Mouse (Mus musculus) ES-E14 (cell line): Measurements from ENCODE around the gene Nudt1.

Source experiments
- HCFC1 ChIP-seq: IDR thresholded peaks from 2 replicates; pipeline ENCODE4 v1.6.1; 2012; ENCODE audit warnings: low read length, inconsistent platforms, borderline replicate concordance; ENCODE audit not compliant: insufficient read depth
- MAFK ChIP-seq: IDR thresholded peaks from 2 replicates; pipeline ENCODE4 v1.6.1; 2014; ENCODE audit warnings: mild to moderate bottlenecking, low read depth, low read length, inconsistent platforms; ENCODE audit not compliant: insufficient read depth
- ZC3H11A ChIP-seq: IDR thresholded peaks from 2 replicates; pipeline ENCODE4 v1.6.1; 2012; ENCODE audit warnings: low read depth, mild to moderate bottlenecking, inconsistent platforms, low read length, borderline replicate concordance
- ZNF384 ChIP-seq: IDR thresholded peaks from 2 replicates; pipeline ENCODE4 v1.6.1; 2012; ENCODE audit warnings: low read depth, low read length, inconsistent platforms

- TF ChIP-seq ZC3H11A (no peak), ZNF384 (no peak), MAFK (no peak), HCFC1 (no peak)
These were observed 61.2 kb downstream of the Nudt1 start for GRCm38 (mm10) chr5:140382688-140383087.
